Mouse (Mus musculus) lung, adult 2 months (tissue): ENCODE data around the gene Gm10778.

Source experiments
- CTCF ChIP-seq: fragments of 200-500 bp; IDR thresholded peaks from 2 replicates; pipeline ENCODE4 v1.5.1; 2011; ENCODE audit warnings: mild to moderate bottlenecking, low read length, control low read depth; ENCODE audit not compliant: insufficient read depth
- POLR2A ChIP-seq: fragments of 200-500 bp; IDR thresholded peaks from 2 replicates; pipeline ENCODE4 v1.6.1; 2011; ENCODE audit warnings: low read depth, mild to moderate bottlenecking, control low read depth, low read length, borderline replicate concordance; ENCODE audit errors: extremely low read depth

DNA sequence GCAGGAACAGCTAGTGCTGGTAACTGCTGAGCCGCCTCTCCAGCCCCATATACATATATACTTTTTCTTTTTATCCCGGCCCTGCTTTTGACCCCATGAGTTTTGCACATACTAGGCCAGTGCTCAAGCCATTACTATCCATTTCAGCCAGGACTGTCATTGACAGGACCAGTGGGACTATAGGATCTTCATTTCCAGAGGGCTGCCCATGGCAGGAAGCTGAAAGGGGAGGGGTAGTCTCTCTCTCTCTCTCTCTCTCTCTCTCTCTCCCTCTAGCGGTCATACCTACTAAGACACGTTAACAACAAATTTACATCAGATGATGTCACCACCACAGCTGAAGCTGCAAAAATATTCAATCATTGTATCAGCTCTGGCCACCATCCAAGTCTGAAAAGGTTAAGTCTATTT lies 46.1 kb upstream of the Gm10778 start:
- TF ChIP-seq CTCF (0 out of 2 replicates have a peak, but pooled peaks have one; percentile 9), POLR2A (no peak)
